Mouse (Mus musculus) ES-CJ7 (cell line): ENCODE results near the gene Mdga1.

ENCODE experiments used
- DNase-seq: peaks from one replicate; pipeline ENCODE4 v3.0.0; 2011; ENCODE audit warnings: low read depth, low spot score

The Mdga1 gene

DNA sequence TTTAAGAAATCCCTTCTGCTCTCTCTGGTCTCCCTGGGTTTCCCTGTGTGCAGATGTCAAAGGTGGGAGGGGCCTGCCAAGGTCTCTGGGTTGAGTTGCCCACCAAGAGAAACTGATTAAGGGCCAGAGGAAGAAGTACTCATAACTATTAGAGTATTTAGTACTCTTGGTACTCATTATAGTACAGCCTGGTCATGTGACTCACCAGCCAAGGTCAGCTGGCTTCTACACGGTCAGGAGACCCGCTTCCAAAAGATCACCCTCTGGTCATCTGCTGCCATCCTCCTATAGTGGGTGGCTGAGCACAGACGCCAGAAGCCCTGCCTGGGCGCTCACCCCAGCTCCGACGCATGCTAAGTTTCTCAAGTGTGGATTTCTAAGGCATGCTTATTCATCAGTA, 124.9 kb downstream of the Mdga1 start:
- DNase-seq: no peak

DNA sequence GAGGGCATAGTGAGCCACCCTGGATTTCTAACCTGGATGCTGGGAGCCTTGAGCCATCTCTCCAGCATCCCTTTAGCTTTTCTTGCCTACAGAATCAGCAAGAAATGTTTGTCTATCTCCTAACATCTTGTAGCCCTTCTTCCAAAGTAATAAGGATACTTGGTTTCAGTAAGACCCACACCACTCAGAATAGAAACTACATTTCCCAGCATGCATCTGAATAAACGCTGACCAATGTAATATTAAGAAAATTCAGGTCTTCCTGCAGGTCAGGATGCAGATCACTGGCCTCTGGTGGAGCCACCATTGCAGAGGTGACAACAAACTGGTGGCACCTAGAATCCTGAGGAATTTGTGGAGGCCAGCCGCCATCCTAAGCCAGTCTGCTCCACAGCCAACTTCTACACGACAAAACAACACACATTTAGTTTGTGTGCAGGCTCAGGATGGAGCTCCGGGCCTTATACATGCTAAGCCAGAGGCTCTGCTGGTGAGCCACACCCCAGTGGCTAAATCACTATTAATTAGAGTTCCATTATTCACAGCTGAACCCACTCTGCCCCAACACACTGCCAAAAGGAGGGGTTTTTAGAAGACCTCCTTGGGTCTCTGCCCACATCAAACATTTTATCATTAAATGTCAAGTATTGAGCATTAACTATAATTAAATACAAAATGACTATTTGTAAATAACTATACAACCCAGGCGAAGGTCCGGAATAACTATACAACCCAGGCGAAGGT, 126.3 kb downstream of the Mdga1 start:
- DNase-seq: no peak

- DNase-seq: peak; percentile 95
Measured at GRCm38 (mm10) chr17:29841781-29842690, 127.9 kb downstream of the Mdga1 start.

DNA sequence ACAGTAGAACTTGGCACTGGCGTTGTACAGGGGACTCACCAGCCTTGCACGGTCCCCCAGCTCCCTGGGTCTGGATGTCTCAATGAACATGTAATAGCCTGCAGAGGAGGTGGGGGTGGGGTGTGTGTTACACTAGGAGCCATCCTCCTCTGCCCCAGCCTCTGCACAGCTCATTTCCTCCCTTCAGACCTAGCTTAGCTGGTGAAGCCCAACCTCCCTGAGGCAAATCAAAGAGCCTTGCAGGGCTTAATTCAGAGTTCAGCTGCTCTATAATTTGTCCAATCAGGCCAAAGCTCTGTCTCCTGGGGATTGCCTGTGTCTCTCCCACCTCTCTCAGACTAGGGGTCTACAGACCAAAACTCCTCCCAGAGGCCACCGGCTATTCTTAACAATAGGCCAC, 131.9 kb downstream of the Mdga1 start:
- no peak for DNase-seq

DNA sequence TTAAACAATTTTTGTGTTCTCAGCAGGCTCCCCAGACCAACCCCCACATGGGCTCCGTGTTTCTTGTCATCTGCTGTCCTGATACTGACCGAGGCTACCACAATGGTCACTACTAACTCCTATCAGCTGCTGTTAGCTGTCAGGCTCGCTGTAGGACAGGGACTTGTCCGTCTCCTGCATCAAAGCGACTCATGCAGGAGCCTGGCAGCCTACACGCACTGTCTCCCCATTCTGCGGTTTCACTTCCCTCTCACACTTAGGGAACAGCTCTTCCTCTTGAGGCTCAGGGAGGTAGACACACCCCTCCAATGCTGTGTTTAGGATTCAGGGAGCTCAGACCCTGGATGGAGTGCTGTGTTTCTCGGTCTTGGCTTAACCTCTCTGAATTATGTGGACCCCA, 132.4 kb downstream of the Mdga1 start:
- DNase-seq: no peak

DNA sequence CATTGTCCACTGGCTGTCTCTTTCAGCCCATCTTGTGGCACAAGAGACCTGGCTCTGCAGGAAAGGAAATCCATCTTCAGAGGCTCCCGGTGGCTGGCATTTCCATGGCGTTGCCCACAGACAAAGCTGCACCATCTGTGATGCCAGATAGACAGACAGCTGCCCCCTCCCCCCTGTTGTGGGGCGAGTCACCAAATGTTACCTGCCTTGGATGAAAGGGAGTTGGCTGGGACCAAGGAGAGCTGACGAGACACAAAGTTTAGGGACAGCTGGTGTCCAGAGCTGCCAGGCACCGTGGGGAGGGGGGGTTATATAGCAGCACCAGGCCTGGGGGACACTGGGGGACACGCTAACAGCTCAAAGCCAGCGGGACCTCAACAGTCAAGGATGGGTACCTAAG, 135.1 kb downstream of the Mdga1 start:
- DNase-seq: no peak

- DNase-seq: no peak
Measured at GRCm38 (mm10) chr17:29834333-29834732, 135.6 kb downstream of the Mdga1 start.

GRCm38 (mm10) chr17:29831696-29832095, 138.2 kb downstream of the Mdga1 start:
- no peak for DNase-seq

DNA sequence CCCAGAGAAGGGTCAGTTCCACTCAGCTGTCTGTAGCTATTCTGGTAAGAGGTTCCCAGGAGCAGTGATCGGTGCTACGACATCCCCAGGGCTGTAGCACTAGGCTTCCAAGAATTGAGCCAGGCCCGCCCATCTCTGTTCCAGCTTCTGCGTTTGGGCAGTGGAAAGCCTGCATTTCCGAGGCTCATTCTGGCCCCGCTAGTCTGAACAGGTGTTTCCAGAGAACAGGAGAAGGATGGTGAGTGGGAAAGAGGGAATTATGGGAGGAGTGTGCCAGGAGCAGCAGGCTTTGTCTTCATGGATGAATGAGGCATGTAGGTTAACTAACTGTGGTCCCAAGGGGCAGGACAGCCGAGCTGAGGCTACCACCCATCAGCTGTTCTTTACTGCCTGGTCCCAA, 140.8 kb downstream of the Mdga1 start:
- DNase-seq: no peak

DNA sequence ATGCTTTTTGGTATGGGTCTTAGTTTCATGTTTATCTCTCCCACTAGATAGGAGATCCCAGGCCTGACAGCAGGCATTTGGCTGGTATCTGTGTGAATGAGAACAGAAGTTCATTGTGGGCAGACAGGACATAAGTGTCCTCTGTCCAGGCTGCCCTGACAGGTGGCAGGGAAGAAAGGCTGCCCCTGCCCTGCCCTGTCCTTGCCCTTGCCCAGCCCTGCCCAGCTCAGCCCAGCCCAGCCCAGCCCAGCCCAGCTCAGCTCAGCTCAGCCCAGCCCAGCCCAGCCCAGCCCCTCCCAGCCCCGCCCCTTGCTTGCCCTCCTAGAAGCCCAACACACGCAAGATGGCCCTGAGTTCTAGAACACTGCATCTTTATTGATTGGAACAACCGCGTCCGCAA, 142.3 kb downstream of the Mdga1 start:
- no peak for DNase-seq

GRCm38 (mm10) chr17:29824512-29825120, 145.3 kb downstream of the Mdga1 start:
- no peak for DNase-seq

DNA sequence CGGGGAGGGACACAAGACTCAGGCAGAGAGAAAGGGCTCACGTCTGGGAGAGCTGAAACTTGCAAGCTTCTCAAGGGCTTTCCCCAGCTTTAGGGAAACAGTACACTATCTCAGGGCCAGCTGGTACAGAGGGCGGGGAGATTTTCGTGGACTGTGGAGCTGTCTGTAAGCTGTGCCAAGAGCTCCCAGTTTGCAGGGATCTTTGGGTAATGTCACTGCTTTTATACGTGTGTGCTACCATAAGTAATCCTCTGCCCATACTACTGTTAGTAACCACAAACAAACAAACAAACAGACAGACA, 145.7 kb downstream of the Mdga1 start:
- DNase-seq: no peak

DNA sequence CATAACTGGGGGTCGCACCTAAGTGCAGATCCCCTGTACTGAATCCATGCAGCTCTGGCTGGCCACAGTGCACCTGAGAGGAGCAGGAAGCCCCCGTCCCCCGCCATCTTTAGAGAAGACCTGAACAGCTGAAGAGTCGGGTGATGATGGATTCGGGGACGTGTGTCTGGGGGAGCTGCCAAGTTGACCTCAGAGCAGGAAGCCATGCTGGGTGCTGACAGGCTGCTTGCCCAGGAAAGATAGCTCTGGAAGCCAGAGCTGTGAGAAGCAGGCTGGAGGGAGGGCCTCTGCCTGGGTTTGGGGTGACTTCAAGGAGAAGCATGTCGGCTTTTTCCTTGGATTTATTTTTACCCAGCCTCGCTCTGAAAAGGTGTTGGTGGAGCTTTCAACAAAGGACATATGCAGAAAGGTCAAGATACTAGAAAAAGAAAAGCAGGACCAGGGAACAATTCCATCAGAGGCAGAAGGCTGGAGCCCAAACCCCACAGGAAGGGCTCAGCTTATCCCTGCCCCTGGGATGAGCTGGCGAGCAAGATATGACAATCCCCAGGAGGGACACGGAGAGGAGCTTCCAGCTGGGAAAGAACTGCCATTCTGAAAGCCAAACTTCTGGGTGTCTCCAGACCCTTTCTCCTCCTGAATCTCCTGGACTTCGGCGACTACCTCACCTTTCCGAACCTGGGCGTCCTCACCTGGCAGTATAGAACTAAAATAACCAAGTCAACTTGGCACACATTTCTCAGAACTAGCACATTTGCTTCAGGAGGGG, 146.3 kb downstream of the Mdga1 start:
- DNase-seq: no peak

DNA sequence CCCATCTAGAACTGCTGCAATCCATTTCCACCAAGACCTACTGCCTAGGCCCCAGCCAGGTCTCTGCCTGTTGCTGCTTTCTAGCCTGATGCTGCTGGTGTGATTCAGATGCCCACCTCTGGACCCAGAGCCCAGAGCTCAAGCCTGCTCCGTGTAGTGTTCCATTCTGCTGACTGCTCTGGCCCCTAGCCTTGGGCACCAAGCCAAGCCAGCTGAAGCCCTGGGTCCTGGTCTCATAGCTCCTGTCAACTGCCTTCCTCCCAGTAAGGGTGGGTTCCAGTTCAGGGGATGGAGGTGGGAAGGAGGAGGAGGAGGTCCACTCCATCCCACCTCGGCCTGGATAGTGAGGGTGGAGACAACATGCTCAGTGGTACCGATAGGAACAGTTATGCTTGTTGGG, 150.3 kb downstream of the Mdga1 start:
- DNase-seq: no peak

GRCm38 (mm10) chr17:29818989-29819388, 150.9 kb downstream of the Mdga1 start:
- DNase-seq: no peak

GRCm38 (mm10) chr17:29818264-29818945, 151.5 kb downstream of the Mdga1 start:
- no peak for DNase-seq

GRCm38 (mm10) chr17:29814758-29815157, 155.1 kb downstream of the Mdga1 start:
- no peak for DNase-seq

GRCm38 (mm10) chr17:29813328-29813727, 156.6 kb downstream of the Mdga1 start:
- DNase-seq: peak; percentile 86

DNA sequence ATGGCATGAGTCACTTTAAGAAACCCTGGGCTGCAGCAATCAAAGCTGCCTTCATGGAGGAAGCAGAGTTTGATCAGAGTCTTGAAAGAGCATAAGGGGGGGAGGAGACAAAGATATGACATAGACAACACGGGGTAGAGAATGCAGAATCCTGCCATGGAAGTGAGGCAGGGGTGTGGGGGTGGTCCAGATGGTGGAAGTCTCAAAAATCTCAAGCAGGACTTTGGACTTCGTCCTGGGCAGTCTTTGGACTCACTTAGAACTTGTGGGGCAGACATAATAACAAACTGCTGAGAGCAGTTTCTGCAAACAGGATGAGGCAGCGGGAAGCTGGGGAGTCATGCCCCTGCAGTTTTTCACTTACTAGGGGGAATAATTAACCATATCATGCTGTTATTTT, 166.3 kb downstream of the Mdga1 start:
- no peak for DNase-seq

DNA sequence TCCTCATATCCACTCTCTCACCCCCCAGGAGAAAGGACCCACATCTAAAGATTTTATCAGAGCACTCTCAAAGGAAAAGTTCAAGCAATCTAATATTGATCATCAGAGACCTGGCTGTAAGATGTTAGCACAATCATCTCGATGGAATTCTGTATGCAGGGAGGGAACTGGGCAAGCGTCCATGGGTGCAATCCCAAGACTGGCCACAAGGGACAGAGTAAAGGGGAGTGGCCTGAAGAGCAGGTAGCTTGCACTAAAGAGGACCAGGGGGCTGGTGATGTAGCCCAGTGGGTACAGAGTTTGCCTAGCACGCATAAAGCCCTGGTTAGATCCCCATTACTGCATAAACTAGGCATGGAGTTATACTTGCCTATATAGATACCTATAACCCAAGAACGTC, 168.5 kb downstream of the Mdga1 start:
- DNase-seq: peak; percentile 82

GRCm38 (mm10) chr17:29800096-29800455, 169.8 kb downstream of the Mdga1 start:
- peak; percentile 54 for DNase-seq
